In the genomic region with DNA sequence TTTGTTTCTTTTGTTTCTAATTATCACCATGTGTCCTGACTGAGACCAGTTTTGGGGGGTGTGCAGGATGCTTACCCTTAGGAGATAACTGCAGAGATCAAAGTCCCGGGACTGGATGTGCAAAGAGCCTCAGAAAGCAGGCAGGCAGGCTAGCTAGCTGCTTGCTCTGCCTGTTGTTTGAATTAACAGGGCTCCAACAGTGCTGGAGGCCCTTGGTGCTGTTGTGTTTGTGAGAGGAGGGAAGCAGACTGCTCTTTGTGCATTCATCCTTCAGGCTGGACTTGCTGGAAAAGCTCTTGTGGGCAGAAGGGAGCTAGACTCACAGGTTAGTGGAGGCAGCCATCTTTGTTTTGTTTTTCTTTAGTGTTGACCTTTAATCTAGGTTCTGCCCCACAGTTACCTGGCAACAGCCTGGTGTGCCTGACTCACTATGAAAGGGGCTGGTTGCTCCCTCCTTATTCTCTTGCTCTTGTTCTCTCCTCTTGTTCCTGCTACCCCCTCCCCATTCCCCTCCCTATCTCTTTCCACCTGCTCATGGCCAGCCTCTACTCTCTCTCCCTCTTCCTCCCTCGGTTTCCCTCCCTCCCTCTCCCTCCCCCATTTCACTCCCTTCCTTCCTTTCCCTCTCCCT, we compare ENCODE assay signal across 10 mouse cellular contexts.
DNase-seq lines count a peak whose midpoint lies in the region; ATAC-seq and TF ChIP-seq lines count a peak whose summit lies in the region.
"Had no signal": no experiment of that assay in that cellular context is flagged by ENCODE, and none has a peak within 500 bp of the region (broad histone marks: within the 10 kb centered on the region; RNA-seq: fewer than 3 reads in every experiment).

No protein-coding gene starts in this region.

- no peaks in the 10 kb centered on the region for H3K27me3 ChIP-seq in heart, embryonic 14.5 days (ENCODE audit: control insufficient read depth, insufficient read depth, low read length)
- H3K27me3 ChIP-seq in forebrain, postnatal 0 days (ENCODE audit: insufficient read depth, low read length) = no peaks in the 10 kb centered on the region
- H3K27me3 ChIP-seq: lung, embryonic 15.5 days had no signal

- H3K4me3 ChIP-seq in heart, embryonic 14.5 days (ENCODE audit: control insufficient read depth in 1 of 2, insufficient read depth in 1 of 2, low read depth in 1 of 2, low read length in 2 of 2) = no peak overlapping the region
- H3K4me3 ChIP-seq in forebrain, postnatal 0 days (ENCODE audit: low read depth, low read length) = no peak overlapping the region
- H3K4me3 ChIP-seq: erythroblast, embryonic 14.5 days; lung, embryonic 15.5 days had no signal

- no peaks in the 10 kb centered on the region for H3K9me3 ChIP-seq in heart, embryonic 14.5 days (ENCODE audit: control insufficient read depth, low read length)
- H3K9me3 ChIP-seq in forebrain, postnatal 0 days (ENCODE audit: low read length) = no peaks in the 10 kb centered on the region
- H3K9me3 ChIP-seq: lung, embryonic 15.5 days had no signal

- DNase-seq in heart, postnatal 4 days = no peak
- no peak for DNase-seq in forebrain, postnatal 0 days
- DNase-seq in mesoderm, embryonic 11.5 days (ENCODE audit: low read depth, low spot score) = peak; percentile 30
- peak; percentile 52 for DNase-seq in yolk sac, embryonic 10.5 days (ENCODE audit: low spot score)
- DNase-seq in cerebellum, adult 11-12 months = no peak
- DNase-seq in cerebellum, adult 9-10 months = no peak
- DNase-seq in kidney, postnatal 14 days = no peak

- ATAC-seq in heart, embryonic 14.5 days (ENCODE audit: insufficient number of reproducible peaks, insufficient read depth, low FRiP score, low read depth) = no peak
- peak; percentile 23; the same call in 1 of the 2 replicates for ATAC-seq in forebrain, postnatal 0 days

- H3K9ac ChIP-seq in heart, embryonic 14.5 days (ENCODE audit: low read length) = peak overlapping the region; percentile 16; the same call in 1 of the 2 replicates
- 0 out of 2 replicates have a peak overlapping the region, but pooled peaks have one; percentile 18 for H3K9ac ChIP-seq in forebrain, postnatal 0 days
- H3K9ac ChIP-seq: lung, embryonic 15.5 days had no signal

- no peaks in the 10 kb centered on the region for H3K36me3 ChIP-seq in heart, embryonic 14.5 days (ENCODE audit: control insufficient read depth, insufficient read depth, low read length)
- no peaks in the 10 kb centered on the region for H3K36me3 ChIP-seq in forebrain, postnatal 0 days (ENCODE audit: insufficient read depth)
- H3K36me3 ChIP-seq: lung, embryonic 15.5 days had no signal

- TF ChIP-seq CTCF in forebrain, postnatal 0 days (IDR thresholded peaks at IDR 0.05; ENCODE audit: low read depth) = no peak

- 5% methylated on average over 2 of the region's 2 CpGs for WGBS in heart, embryonic 14.5 days
- 12% methylated on average over 2 of the region's 2 CpGs for WGBS in forebrain, postnatal 0 days

- H3K27ac ChIP-seq in heart, embryonic 14.5 days (replicated peaks in 1 of 2; ENCODE audit: control insufficient read depth in 1 of 2, insufficient read depth in 1 of 2, low read depth in 2 of 2, low read length in 2 of 2) = no peak overlapping the region
- H3K27ac ChIP-seq in forebrain, postnatal 0 days (ENCODE audit: low read depth, low read length) = peak overlapping the region; percentile 29; the same call in 1 of the 2 replicates
- H3K27ac ChIP-seq: lung, embryonic 15.5 days had no signal

- no peak overlapping the region for H3K4me2 ChIP-seq in heart, embryonic 14.5 days (ENCODE audit: low read length)
- H3K4me2 ChIP-seq in forebrain, postnatal 0 days (ENCODE audit: low read depth) = no peak overlapping the region
- H3K4me2 ChIP-seq: lung, embryonic 15.5 days had no signal

- H3K4me1 ChIP-seq in heart, embryonic 14.5 days (ENCODE audit: control insufficient read depth in 2 of 2, insufficient read depth in 2 of 2, low read length in 2 of 2) = peaks cover 27 to 51% of the 10 kb centered on the region in 2 experiments
- H3K4me1 ChIP-seq in forebrain, postnatal 0 days (ENCODE audit: insufficient read depth) = peaks cover 5% of the 10 kb centered on the region; the same call in 1 of the 2 replicates

Comparison
In these comparisons a context has a peak if more than half of its experiments do, and no peak if none do; other contexts are left out.
1. DNase-seq: peak in mesoderm, embryonic 11.5 days (single experiment) and yolk sac, embryonic 10.5 days (single experiment); none in heart, postnatal 4 days (single experiment), forebrain, postnatal 0 days (single experiment), cerebellum, adult 11-12 months (single experiment), cerebellum, adult 9-10 months (single experiment) and kidney, postnatal 14 days (single experiment).